Mouse (Mus musculus): Measurements from ENCODE around the gene Fcer2a.

The Fcer2a gene

GRCm38 (mm10) chr8:3694121-3694520 is at the start of gene Fcer2a:
TSS of gene Fcer2a (minus strand) at chr8:3694175.
- DNase-seq (ENCODE audit: low read depth, low spot score) = no peak

GRCm38 (mm10) chr8:3736947-3737346 is 43.0 kb upstream of the Fcer2a start:
- no peak for DNase-seq (ENCODE audit: low read depth, low spot score)

GRCm38 (mm10) chr8:3735599-3735998 is 41.6 kb upstream of the Fcer2a start:
- no peak for DNase-seq (ENCODE audit: low read depth, low spot score)

GRCm38 (mm10) chr8:3734084-3734483 is 40.1 kb upstream of the Fcer2a start:
- DNase-seq (ENCODE audit: low read depth, low spot score) = no peak

- DNase-seq (ENCODE audit: low read depth, low spot score) = no peak
These were observed 27.1 kb upstream of the Fcer2a start for GRCm38 (mm10) chr8:3721041-3721440.

GRCm38 (mm10) chr8:3720551-3720950 is 26.6 kb upstream of the Fcer2a start, which contains the start of gene Clec4g:
TSS of gene Clec4g (minus strand) at chr8:3720651.
- no peak for DNase-seq (ENCODE audit: low read depth, low spot score)

GRCm38 (mm10) chr8:3718559-3718958 is 24.6 kb upstream of the Fcer2a start:
- peak; percentile 54 for DNase-seq (ENCODE audit: low read depth, low spot score)

- no peak for DNase-seq (ENCODE audit: low read depth, low spot score)
These were observed 23.5 kb upstream of the Fcer2a start for GRCm38 (mm10) chr8:3717321-3717954.

GRCm38 (mm10) chr8:3711646-3712045 is 17.7 kb upstream of the Fcer2a start:
- no peak for DNase-seq (ENCODE audit: low read depth, low spot score)

GRCm38 (mm10) chr8:3710312-3710711 is 16.3 kb upstream of the Fcer2a start:
- no peak for DNase-seq (ENCODE audit: low read depth, low spot score)

- DNase-seq (ENCODE audit: low read depth, low spot score) = no peak
These were observed 13.6 kb upstream of the Fcer2a start for GRCm38 (mm10) chr8:3707611-3708010.

GRCm38 (mm10) chr8:3705711-3706110 is 11.7 kb upstream of the Fcer2a start:
- DNase-seq (ENCODE audit: low read depth, low spot score) = no peak

- no peak for DNase-seq (ENCODE audit: low read depth, low spot score)
These were observed 7.5 kb upstream of the Fcer2a start for GRCm38 (mm10) chr8:3701491-3701890.

- DNase-seq (ENCODE audit: low read depth, low spot score) = no peak
These were observed 3.2 kb downstream of the Fcer2a start for GRCm38 (mm10) chr8:3690774-3691173.

- DNase-seq (ENCODE audit: low read depth, low spot score) = no peak
These were observed 6.4 kb downstream of the Fcer2a start for GRCm38 (mm10) chr8:3687537-3687936.

- DNase-seq (ENCODE audit: low read depth, low spot score) = no peak
These were observed 8.6 kb downstream of the Fcer2a start for GRCm38 (mm10) chr8:3685422-3685821.

- DNase-seq (ENCODE audit: low read depth, low spot score) = no peak
These were observed 9.4 kb downstream of the Fcer2a start for GRCm38 (mm10) chr8:3684530-3684929.

- DNase-seq (ENCODE audit: low read depth, low spot score) = no peak
These were observed 10.4 kb downstream of the Fcer2a start for GRCm38 (mm10) chr8:3683408-3684176.

GRCm38 (mm10) chr8:3682435-3682834 is 11.5 kb downstream of the Fcer2a start:
- DNase-seq (ENCODE audit: low read depth, low spot score) = no peak

GRCm38 (mm10) chr8:3679656-3680055 is 14.3 kb downstream of the Fcer2a start:
- DNase-seq (ENCODE audit: low read depth, low spot score) = no peak

- DNase-seq (ENCODE audit: low read depth, low spot score) = no peak
These were observed 14.7 kb downstream of the Fcer2a start for GRCm38 (mm10) chr8:3679236-3679635.

- no peak for DNase-seq (ENCODE audit: low read depth, low spot score)
These were observed 15.1 kb downstream of the Fcer2a start for GRCm38 (mm10) chr8:3678831-3679230.

GRCm38 (mm10) chr8:3676993-3677579 is 16.9 kb downstream of the Fcer2a start:
- no peak for DNase-seq (ENCODE audit: low read depth, low spot score)
